Mouse (Mus musculus) CD8-positive naive resting alpha-beta T cell, adult 2 months (primary cell): ENCODE measurements around the gene Ttc29.

Experiments used
- DNase-seq, 2 experiments: peaks; one replicate each; pipeline ENCODE4 v3.0.0; 2022; ENCODE audit warnings: low read depth in 2 of 2, low spot score in 2 of 2

Ttc29 gene

DNA sequence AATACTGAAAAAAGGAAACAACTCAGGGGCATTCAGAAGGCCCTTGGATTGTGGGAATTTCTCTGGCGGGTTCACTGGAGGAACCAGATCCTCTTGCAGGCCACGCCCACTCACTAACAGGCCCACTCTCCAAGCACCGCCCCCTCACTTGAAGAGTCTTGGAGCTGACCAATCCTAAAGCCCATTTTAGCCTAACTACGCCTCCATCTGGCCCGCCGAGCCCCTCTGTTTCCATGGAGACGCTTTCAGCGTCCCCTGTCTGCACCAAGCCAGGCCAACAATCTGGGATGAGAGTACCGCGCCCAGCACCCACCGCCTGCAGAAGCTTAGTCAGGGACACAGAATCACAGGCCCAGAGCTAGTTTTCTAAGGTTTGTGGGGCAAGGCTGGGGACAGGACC, at the start of gene Ttc29:
Gene Ttc29 (plus strand): TSS at position 224 of the 400 bp plus-strand sequence.
- no peak for DNase-seq

- no peak for DNase-seq
These were observed 41.7 kb upstream of the Ttc29 start for GRCm38 (mm10) chr8:78171351-78171750.

- DNase-seq, result no peak
These were observed 30.4 kb upstream of the Ttc29 start for GRCm38 (mm10) chr8:78182654-78183053.

GRCm38 (mm10) chr8:78183414-78183813, 29.7 kb upstream of the Ttc29 start:
- no peak for DNase-seq

- no peak for DNase-seq
These were observed 26.0 kb upstream of the Ttc29 start for GRCm38 (mm10) chr8:78187087-78187486.

GRCm38 (mm10) chr8:78204229-78204628, 8.9 kb upstream of the Ttc29 start:
- no peak for DNase-seq

DNA sequence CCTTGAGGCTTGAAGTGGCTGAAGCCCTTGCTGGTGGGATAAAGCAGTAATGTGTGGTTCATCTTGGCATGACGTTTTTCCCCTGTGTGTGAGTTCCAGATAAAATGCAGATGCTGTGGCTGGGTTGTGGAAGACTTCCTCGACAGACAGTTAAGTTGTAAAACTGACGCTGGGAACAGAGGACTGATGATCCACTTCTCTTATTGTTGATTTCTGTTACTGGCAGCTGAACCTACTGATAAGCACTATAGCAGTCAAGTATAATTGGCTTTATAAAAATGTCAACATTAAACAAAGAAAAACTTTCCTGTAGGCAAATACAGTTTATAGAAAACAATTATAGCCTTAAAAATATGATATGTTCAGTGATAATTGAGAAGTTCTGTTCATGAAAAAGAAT, 2.7 kb upstream of the Ttc29 start:
- no peak for DNase-seq

GRCm38 (mm10) chr8:78214645-78215044, 1.5 kb downstream of the Ttc29 start:
- DNase-seq, result no peak

- DNase-seq, result no peak
These were observed 13.0 kb downstream of the Ttc29 start for GRCm38 (mm10) chr8:78226087-78226486.

- DNase-seq, result no peak
These were observed 17.6 kb downstream of the Ttc29 start for GRCm38 (mm10) chr8:78230721-78231120.

DNA sequence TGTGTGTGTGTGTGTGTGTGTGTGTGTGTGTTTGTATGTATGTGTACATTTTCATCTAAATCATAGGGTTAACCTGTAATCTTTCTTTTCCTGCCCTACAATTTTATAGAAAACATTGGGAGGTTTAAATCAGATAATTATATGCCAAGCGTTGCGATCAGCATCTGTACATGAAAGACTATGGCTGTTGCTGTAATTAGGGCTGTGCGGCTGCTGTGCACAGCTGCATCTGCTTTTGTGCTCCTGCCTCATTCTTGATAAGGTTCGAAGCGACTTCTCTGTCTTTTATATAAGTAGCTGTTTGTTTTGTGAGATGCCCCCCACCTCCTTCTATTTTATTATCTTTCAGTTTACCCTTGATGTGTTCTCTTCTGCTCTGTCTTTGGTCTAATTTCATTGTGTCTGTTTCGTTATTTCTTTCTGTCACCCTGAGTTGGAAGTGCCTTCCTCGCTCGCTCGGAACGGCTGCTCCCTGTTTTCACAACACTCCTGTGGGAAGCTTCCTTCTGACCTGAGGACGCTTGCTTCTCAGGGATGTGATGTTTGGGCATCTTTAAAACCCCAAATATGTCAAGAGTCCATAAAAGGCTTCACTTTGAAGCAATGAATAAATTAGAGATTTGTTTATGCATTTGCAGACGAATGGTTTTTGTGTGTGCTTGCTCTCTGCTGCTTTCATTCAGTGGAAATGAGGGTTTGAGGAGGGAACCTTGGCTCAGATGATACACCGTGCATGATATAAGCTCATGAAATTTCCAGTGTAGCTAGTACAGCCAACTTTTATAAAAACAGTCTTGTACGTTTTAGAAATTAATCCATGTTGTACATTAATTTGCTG, 20.0 kb downstream of the Ttc29 start:
- DNase-seq, result no peak

GRCm38 (mm10) chr8:78233708-78234201, 20.7 kb downstream of the Ttc29 start:
- no peak for DNase-seq

DNA sequence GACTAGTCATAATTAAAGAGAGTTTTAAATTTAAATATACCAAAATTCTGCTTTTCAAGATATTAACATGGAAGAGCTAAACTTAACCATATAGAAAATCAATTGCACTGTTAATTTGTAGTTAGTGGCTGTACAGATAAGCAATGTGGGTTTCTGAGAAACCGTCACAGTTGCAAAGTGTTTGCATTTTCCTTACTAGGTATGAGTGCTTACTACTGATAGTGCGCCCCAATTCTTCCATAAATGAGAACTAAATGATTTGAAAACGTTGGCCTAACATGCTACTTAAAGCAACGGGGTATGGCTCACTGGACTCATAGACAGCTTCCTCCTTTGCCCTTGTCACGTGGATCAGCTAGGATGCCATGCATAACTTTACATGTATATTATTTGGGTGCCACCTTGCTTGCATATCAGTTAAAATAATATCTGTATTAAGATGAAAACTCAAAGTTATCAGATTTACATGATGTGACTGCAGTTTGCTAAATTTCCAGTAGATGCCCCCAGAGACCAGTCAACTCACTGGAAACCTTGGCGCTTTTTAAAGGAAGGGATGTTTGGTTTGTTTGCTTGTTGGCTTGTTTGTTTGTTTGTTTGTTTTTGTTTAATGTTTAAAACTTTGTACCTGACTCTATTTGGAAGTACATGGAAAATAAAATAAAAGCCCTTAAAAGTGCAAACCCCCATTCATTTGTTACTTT, 25.0 kb downstream of the Ttc29 start:
- DNase-seq, result no peak

- no peak for DNase-seq
These were observed 38.0 kb downstream of the Ttc29 start for GRCm38 (mm10) chr8:78251115-78251514.

DNA sequence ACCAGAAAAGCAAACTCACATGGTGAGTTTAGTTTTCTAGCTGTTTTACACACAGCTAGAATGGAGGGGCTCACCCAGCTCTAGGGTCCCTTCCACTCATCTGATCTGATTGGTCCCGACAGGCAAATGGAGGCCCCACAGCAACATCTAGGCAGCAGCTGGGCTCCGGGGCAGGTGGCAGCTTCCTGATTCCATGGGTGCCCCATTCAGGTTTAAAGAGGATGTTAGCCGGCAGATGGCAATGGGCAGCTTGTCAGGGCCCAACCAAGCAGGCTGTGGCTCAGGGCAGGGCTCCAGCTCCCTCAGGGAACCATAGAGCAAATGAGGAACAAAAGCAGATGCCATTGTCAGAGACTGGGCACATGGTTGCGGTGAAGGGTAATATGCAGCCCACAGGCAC, 41.3 kb downstream of the Ttc29 start:
- DNase-seq, result no peak

DNA sequence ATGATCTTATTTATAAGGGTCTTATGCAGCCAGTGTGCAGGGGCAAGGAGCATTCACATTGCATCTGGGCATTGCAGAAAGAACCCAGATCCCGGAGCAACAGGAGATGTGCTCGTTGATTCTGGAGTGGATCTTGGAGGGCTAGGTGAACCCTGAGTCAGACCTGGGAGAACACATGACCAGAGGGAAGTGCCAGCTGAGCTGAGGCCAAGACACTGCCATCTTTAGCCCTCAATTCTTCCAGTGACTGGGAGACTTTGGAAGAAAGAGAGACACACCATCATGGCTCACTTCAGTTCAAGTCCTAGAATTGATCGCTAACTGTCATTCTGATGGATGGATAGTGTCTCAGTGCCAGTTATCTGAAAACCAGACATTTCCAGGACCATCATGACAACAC, 41.9 kb downstream of the Ttc29 start:
- no peak for DNase-seq

- no peak for DNase-seq
These were observed 52.4 kb downstream of the Ttc29 start for GRCm38 (mm10) chr8:78265506-78265905.

- DNase-seq, result no peak
These were observed 53.1 kb downstream of the Ttc29 start for GRCm38 (mm10) chr8:78266231-78266630.

GRCm38 (mm10) chr8:78267894-78268411, 54.9 kb downstream of the Ttc29 start:
- DNase-seq, result no peak

DNA sequence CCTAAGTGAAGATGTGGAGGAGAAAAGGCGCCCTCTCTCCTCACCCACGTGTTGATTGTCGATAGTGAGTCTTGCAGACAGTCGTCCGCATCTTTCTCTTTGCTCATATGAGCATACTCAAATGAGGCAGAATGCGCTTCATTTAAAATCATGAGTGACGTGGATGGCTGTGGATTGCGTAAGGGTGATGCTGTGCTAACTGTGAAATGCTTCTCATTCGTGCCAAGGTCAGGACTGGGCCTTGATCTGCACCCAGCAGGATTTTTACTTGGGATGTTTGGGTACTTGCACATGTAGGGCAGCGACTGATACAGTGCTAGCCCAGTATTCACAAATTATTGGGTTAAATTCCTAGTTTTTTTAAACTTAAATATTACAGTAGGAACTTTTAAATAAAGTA, 56.2 kb downstream of the Ttc29 start:
- no peak for DNase-seq

- DNase-seq, result no peak
These were observed 58.3 kb downstream of the Ttc29 start for GRCm38 (mm10) chr8:78271391-78271790.

DNA sequence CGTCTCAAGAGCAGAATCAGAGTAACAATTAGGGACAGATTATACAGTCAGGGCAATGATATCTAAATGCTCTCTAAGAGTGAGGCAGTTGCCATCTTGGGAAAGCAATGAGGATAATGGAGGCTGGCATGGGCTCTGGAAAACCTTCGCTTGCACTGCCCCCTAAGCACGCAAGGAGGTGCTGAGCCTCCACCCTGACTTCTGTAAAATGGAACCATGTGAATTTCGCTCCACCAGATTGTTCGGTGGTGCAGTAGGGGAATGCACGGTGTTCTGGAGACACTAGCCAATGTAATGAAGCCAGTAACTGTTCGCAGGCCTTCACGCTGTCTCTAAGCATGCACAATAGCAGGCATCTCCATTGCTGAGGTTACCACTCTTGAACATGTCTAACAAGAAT, 63.0 kb downstream of the Ttc29 start:
- DNase-seq, result no peak
